Mouse (Mus musculus): ENCODE measurements at regions not wholly inside any gene's neighbourhood (a gene's known extent, or its start where the extent isn't known, plus 50 kb on each side); places are given as distances from the start of the nearest gene placed in this dataset.

DNA sequence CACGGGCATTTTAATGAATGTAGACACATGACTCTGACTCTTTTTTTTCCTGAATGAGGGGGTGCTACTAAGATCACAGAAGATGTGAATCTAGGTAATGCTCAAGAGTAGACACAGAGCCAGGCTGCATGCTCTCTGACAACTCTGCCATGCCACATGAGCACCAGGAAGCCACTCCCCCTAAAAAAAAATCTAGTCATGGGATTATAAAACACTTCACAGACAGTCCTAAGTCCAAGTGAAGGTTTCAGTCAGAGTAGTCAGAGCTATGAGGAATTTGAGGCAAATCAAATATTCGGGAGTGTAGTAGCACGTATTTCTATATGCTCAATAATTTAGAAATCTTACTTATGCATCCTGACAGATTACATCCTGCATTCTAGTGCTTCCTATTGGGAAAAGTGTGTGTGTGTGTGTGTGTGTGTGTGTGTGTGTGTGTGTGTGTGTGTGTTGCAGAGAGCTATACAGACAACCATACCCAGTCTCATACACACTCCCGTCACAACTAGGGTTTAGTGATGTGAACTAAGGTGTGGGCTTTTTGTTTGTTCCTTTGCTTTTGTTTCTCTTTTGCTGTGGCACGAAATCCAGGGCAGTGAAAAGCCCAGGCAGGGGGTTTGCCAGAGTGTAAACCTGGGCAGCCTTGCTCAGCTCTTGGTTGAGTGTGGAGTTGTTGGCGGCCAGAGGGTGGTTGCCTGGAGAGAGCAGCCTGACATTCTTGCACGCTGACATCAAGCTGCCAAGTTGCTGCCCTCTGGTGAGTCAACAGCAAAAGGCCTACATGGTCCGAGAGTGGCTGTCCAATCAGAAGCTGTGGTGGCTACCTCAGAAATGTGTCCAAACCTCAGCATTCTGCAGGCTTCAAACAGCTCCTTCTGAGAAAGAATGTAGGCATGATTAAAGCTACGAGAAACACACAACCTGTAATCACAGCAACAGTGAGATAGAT, 116.8 kb upstream of the Cdkn2b start:
- TF ChIP-seq CTCF (conservative IDR thresholded peaks at IDR 0.05; ENCODE audit: insufficient read depth, insufficient read length, low read depth, low read length): peak; percentile 44; the same call in 1 of the 2 replicates
- TF ChIP-seq POLR2A (IDR thresholded peaks at IDR 0.05; ENCODE audit: low read depth, low read length): no peak

Data from kidney, adult 2 months (tissue).